ENCODE assay signal across 14 mouse cellular contexts in the genomic region with DNA sequence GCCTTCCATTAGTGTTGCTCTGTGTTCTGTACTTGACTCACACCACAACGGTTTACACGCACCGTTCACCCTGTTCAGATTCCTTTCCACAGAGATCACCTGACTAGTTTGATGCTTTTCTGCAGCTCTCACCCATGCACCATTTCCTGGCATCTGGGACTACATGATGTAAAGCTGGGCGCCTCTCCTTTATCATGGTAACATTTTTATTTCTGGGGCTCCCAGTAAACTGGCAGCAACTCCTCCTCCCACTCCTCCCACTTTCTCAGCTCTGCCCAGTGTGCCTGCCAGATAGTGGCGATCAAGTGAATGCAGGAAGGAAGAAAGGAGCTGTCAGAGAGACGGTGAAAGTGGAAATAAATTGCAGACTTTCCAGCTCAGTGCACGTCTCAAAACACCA. TPM values are rescaled to one million over a fixed set of nuclear protein-coding genes. Genes with fewer than 3 reads are reported as not detected.
DNase-seq lines count a peak whose midpoint lies in the region; ATAC-seq lines count a peak whose summit lies in the region.
"Had no signal": no experiment of that assay in that cellular context is flagged by ENCODE, and none has a peak within 500 bp of the region (broad histone marks: within the 10 kb centered on the region; RNA-seq: fewer than 3 reads in every experiment).

No protein-coding gene starts in this region.

- H3K9me3 ChIP-seq in heart, embryonic 11.5 days (replicated peaks; ENCODE audit: control insufficient read depth, low read length) = no peaks in the 10 kb centered on the region
- H3K9me3 ChIP-seq in kidney, embryonic 16.5 days (ENCODE audit: low read length) = no peaks in the 10 kb centered on the region
- H3K9me3 ChIP-seq: embryonic facial prominence, embryonic 13.5 days; neural tube, embryonic 12.5 days had no signal

- peak; percentile 86 for DNase-seq in heart, adult 11 months
- no peak for DNase-seq in kidney, postnatal 14 days
- peak; percentile 4 to 31 for DNase-seq in spleen, postnatal 36 days (ENCODE audit: low spot score in 2 of 2)
- no peak for DNase-seq in spleen, adult 12 weeks (ENCODE audit: low spot score)
- DNase-seq in cerebellum, adult 9-10 months = no peak
- DNase-seq in embryo, embryonic 9.5 days (ENCODE audit: extremely low spot score) = no peak
- DNase-seq: adrenal gland, postnatal 25 days; cerebellum, adult 18-20 months; lung, adult 18-20 months had no signal

- H3K27ac ChIP-seq in heart, embryonic 11.5 days (ENCODE audit: low read depth, low read length) = no peak overlapping the region
- peak overlapping the region; percentile 16; the same call in 1 of the 2 replicates for H3K27ac ChIP-seq in kidney, embryonic 16.5 days (ENCODE audit: low read length)
- H3K27ac ChIP-seq: embryonic facial prominence, embryonic 13.5 days; hindbrain, embryonic 14.5 days; neural tube, embryonic 12.5 days had no signal

- H3K4me1 ChIP-seq in heart, embryonic 11.5 days (ENCODE audit: control insufficient read depth, insufficient read depth, low read length) = peaks cover 6% of the 10 kb centered on the region
- no peaks in the 10 kb centered on the region for H3K4me1 ChIP-seq in kidney, embryonic 16.5 days (ENCODE audit: insufficient read depth, low read length)
- H3K4me1 ChIP-seq: embryonic facial prominence, embryonic 13.5 days; neural tube, embryonic 12.5 days had no signal

- H3K36me3 ChIP-seq in heart, embryonic 11.5 days (ENCODE audit: control insufficient read depth, insufficient read depth, low read length) = no peaks in the 10 kb centered on the region
- H3K36me3 ChIP-seq in kidney, embryonic 16.5 days (ENCODE audit: insufficient read depth, low read length) = no peaks in the 10 kb centered on the region
- H3K36me3 ChIP-seq: embryonic facial prominence, embryonic 13.5 days; neural tube, embryonic 12.5 days had no signal

- no peak overlapping the region for H3K9ac ChIP-seq in heart, embryonic 11.5 days (ENCODE audit: low read depth, low read length)
- H3K9ac ChIP-seq in kidney, embryonic 16.5 days (replicated peaks; ENCODE audit: low read length) = no peak overlapping the region
- H3K9ac ChIP-seq: embryonic facial prominence, embryonic 13.5 days; hindbrain, embryonic 14.5 days; neural tube, embryonic 12.5 days had no signal

- no peak for ATAC-seq in heart, embryonic 11.5 days (replicated peaks; ENCODE audit: insufficient number of reproducible peaks, low FRiP score, low TSS enrichment)
- peak; percentile 76 for ATAC-seq in kidney, embryonic 16.5 days (ENCODE audit: low FRiP score, low TSS enrichment)

- no peak overlapping the region for H3K4me2 ChIP-seq in heart, embryonic 11.5 days
- no peak overlapping the region for H3K4me2 ChIP-seq in kidney, embryonic 16.5 days (replicated peaks; ENCODE audit: low read depth, low read length)
- H3K4me2 ChIP-seq: embryonic facial prominence, embryonic 13.5 days; hindbrain, embryonic 14.5 days; neural tube, embryonic 12.5 days had no signal

- no peak overlapping the region for H3K4me3 ChIP-seq in heart, embryonic 11.5 days (ENCODE audit: low read depth, low read length)
- H3K4me3 ChIP-seq in kidney, embryonic 16.5 days (ENCODE audit: low read length) = no peak overlapping the region
- H3K4me3 ChIP-seq: embryonic facial prominence, embryonic 13.5 days; neural tube, embryonic 12.5 days had no signal

- no peaks in the 10 kb centered on the region for H3K27me3 ChIP-seq in heart, embryonic 11.5 days (ENCODE audit: control insufficient read depth, insufficient read depth, low read length)
- H3K27me3 ChIP-seq in kidney, embryonic 16.5 days (ENCODE audit: insufficient read depth, low read length) = no peaks in the 10 kb centered on the region
- H3K27me3 ChIP-seq: embryonic facial prominence, embryonic 13.5 days; neural tube, embryonic 12.5 days had no signal

- WGBS in heart, embryonic 11.5 days (ENCODE audit: insufficient replicate concordance) = 41% methylated on average over 7 of the region's 7 CpGs
- 32% methylated on average over 7 of the region's 7 CpGs for WGBS in kidney, embryonic 16.5 days

RNA-seq across cellular contexts. Expression of a gene that starts 45.7 kb away (rescaled TPM):
- 10.9 and 14.8 TPM in 2 replicates for polyA plus RNA-seq in heart, embryonic 11.5 days (2014; fragmentation: Nextera tagmentation; extraction: Ambion mirVana)
- 20.3 and 21.0 TPM in 2 replicates for polyA plus RNA-seq in kidney, embryonic 16.5 days (2015; fragmentation: Nextera tagmentation; extraction: Ambion mirVana)

Comparison
In these comparisons a context has a peak if more than half of its experiments do, and no peak if none do; other contexts are left out.
1. DNase-seq: peak in heart, adult 11 months (single experiment) and spleen, postnatal 36 days (2 of 2); none in kidney, postnatal 14 days (single experiment), spleen, adult 12 weeks (single experiment), cerebellum, adult 9-10 months (single experiment) and embryo, embryonic 9.5 days (single experiment).